Mouse (Mus musculus) c-Kit-positive CD71-positive TER-119-negative erythroid progenitor cells, embryonic 14.5 days (primary cell): ENCODE results near the gene 1700012P22Rik.

Experiments used
- DNase-seq: peaks from one replicate; pipeline ENCODE4 v3.0.0-alpha.2; 2013; ENCODE audit warnings: low read depth

The 1700012P22Rik gene

DNA sequence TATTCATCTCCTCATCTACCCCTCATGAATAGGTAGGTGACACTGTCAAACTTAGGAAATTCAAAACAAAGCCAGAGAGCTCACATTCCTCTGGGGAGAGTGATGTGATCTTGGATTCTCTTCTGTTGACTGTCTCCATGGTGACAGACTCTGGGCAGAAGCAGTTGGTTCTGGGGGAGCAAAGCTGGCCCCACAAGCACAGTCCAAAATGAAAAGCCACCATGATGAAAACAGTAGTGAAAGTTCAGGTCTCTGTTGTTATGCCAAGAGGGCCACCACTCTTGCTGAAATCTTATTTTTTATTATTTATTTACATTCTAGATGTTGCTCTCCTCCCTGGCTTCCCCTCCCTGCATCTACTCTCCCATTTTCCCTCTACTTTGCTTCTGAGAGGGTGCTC, at the start of gene 1700012P22Rik:
Gene 1700012P22Rik (minus strand): TSS at position 101 of the 400 bp plus-strand sequence.
- DNase-seq = no peak

DNA sequence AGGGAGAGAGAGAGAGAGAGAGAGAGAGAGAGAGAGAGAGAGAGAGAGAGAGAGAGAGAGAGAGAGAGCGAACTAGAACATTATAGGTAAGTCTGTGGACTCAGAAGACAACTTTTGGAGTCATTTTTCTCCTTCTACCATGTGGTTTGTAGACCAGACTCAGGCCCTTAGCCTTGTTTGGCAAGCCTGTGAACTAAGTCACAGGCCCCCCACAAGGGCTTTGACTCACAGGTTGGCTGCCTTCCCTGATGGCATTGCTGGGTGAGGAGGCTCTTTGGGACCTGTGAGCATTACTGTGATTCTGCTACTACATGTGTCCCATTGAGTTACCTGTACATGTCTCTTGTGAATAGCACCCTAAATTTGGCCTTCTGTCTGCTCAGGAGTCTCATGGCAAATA, 29.5 kb upstream of the 1700012P22Rik start:
- DNase-seq = no peak

GRCm38 (mm10) chr4:144465206-144465605, 26.6 kb upstream of the 1700012P22Rik start:
- DNase-seq = no peak

- no peak for DNase-seq
These were observed 25.1 kb upstream of the 1700012P22Rik start, which contains the start of gene Aadacl3 for GRCm38 (mm10) chr4:144463656-144464055. Gene Aadacl3, minus strand, starts transcription at chr4:144463756.

GRCm38 (mm10) chr4:144453217-144453616, 14.6 kb upstream of the 1700012P22Rik start, which contains the start of gene Gm9944:
Gene Gm9944, minus strand, starts transcription at chr4:144453317.
- DNase-seq = no peak

GRCm38 (mm10) chr4:144448546-144448945, 10.0 kb upstream of the 1700012P22Rik start:
- no peak for DNase-seq

DNA sequence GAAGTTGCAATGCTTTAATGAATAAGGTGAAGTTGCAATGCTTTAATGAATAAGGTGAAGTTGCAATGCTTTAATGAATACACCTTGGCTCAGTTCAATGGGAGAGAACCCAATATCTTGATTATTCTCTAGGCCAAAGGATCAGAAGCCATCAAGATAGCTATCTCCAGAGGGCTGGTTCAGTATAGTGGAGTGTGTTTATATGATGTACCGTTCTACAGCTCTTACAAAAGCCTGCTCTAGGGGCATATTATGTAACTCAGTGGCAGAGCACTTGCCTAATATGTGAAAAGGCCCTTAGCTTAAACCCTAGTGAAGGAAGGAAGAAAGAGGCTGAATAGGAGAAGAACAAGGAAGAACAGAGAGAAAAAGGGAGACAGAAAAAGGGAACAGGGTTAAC, 3.0 kb upstream of the 1700012P22Rik start:
- no peak for DNase-seq

- DNase-seq = no peak
These were observed 2.5 kb upstream of the 1700012P22Rik start for GRCm38 (mm10) chr4:144441095-144441494.

- DNase-seq = no peak
These were observed 5.4 kb downstream of the 1700012P22Rik start for GRCm38 (mm10) chr4:144433216-144433615.

DNA sequence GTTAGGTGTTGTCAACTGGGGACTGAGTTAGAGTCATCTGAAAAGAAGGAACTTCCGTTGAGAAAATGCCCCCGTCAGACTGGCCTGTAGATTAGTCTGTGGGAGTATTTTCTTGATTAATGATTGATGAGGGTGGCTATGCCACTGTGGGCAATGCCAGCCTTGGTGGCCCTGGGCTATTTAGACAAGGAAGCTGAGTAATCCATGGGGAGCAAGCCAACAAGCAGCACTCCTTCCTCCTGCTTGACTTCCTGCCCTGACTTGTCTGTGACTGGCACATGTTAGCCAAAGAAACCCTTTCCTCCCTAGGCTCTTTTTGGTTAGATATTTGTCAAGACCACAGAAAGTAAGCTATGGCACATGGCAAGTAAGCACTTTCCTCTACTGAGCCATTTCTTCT, 7.8 kb downstream of the 1700012P22Rik start:
- no peak for DNase-seq

GRCm38 (mm10) chr4:144428868-144429267, 9.7 kb downstream of the 1700012P22Rik start:
- peak; percentile 19 for DNase-seq

DNA sequence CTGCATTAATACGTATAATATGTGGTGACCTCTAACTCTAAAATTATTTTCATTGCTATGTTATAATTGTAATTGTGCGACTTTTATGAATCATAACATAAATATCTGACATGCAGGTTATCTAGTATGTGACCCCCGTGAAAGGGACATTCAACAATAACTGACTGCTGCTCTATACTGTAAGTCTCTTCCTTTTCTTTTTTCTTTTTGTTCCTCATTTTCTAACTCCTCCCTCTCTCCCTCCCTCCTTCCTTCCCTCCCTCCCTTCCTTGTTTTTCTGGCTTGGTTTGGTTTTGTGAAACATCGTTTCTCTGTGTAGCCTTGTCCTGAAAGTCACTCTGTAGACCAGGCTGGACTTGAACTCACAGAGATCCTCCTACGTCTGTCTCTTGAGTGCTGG, 14.0 kb downstream of the 1700012P22Rik start:
- no peak for DNase-seq

- DNase-seq = no peak
These were observed 17.9 kb downstream of the 1700012P22Rik start for GRCm38 (mm10) chr4:144420644-144421043.

DNA sequence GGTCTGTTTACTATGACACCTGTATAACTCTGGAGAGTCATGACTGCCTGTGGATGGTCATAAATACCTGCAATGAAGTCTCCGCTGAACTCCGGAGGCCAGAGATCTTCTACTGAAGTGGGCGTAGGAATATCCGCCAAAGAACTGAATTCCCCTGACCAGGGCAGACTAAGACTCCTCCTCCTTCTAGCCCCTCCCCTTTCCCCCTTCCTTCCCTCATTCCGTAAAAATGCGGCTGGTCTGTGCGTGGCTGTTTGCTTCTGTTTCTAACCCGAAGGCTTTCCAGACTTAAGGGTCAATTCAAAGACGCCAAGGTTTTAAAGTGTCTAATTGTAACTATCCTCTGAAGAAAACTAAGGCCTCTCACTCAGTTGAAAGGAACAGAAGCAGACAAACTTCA, 30.3 kb downstream of the 1700012P22Rik start, which contains the start of gene Pramef12:
Gene Pramef12 (minus strand): TSS at position 175 of the 400 bp plus-strand sequence.
- DNase-seq = no peak

- DNase-seq = no peak
These were observed 32.3 kb downstream of the 1700012P22Rik start for GRCm38 (mm10) chr4:144406261-144406660.

GRCm38 (mm10) chr4:144404456-144405086, 34.0 kb downstream of the 1700012P22Rik start:
- DNase-seq = no peak

GRCm38 (mm10) chr4:144402712-144403111, 35.9 kb downstream of the 1700012P22Rik start:
- no peak for DNase-seq

- DNase-seq = no peak
These were observed 42.3 kb downstream of the 1700012P22Rik start for GRCm38 (mm10) chr4:144396316-144396715.

GRCm38 (mm10) chr4:144377911-144378310, 60.7 kb downstream of the 1700012P22Rik start, which contains the start of gene Pramef20:
Gene Pramef20, minus strand, starts transcription at chr4:144377933.
- no peak for DNase-seq
